Mouse (Mus musculus) cortical plate, adult 2 months (tissue): ENCODE results near the gene Slc1a4.

Experiments used
- CTCF ChIP-seq: fragments of 200-500 bp; IDR thresholded peaks from 2 replicates; pipeline ENCODE4 v1.5.1; 2011; ENCODE audit warnings: mild to moderate bottlenecking, control low read depth, low read length; ENCODE audit not compliant: insufficient read depth; ENCODE audit errors: extremely low read depth
- POLR2A ChIP-seq: fragments of 200-500 bp; IDR thresholded peaks from 2 replicates; pipeline ENCODE4 v1.6.1; 2011; ENCODE audit warnings: mild to moderate bottlenecking, low read length, control low read depth; ENCODE audit not compliant: insufficient read depth; ENCODE audit errors: extremely low read depth

- TF ChIP-seq POLR2A: no peak
- no peak for TF ChIP-seq CTCF
Observed at GRCm38 (mm10) chr11:20320661-20321060, 11.9 kb downstream of the Slc1a4 start.
